Mouse (Mus musculus) spleen, postnatal 10 days (tissue): ENCODE results near the gene Rab8a.
"Not testable (repeated sequence)": the region's sequence is repeated elsewhere in the genome, so short reads cannot be mapped to it uniquely, and the experiment has no call there.

ENCODE experiments used
- DNase-seq, 2 experiments: peaks; one replicate each; pipeline ENCODE4 v3.0.0; 2021 to 2022; ENCODE audit warnings: low spot score in 2 of 2

The Rab8a gene

DNA sequence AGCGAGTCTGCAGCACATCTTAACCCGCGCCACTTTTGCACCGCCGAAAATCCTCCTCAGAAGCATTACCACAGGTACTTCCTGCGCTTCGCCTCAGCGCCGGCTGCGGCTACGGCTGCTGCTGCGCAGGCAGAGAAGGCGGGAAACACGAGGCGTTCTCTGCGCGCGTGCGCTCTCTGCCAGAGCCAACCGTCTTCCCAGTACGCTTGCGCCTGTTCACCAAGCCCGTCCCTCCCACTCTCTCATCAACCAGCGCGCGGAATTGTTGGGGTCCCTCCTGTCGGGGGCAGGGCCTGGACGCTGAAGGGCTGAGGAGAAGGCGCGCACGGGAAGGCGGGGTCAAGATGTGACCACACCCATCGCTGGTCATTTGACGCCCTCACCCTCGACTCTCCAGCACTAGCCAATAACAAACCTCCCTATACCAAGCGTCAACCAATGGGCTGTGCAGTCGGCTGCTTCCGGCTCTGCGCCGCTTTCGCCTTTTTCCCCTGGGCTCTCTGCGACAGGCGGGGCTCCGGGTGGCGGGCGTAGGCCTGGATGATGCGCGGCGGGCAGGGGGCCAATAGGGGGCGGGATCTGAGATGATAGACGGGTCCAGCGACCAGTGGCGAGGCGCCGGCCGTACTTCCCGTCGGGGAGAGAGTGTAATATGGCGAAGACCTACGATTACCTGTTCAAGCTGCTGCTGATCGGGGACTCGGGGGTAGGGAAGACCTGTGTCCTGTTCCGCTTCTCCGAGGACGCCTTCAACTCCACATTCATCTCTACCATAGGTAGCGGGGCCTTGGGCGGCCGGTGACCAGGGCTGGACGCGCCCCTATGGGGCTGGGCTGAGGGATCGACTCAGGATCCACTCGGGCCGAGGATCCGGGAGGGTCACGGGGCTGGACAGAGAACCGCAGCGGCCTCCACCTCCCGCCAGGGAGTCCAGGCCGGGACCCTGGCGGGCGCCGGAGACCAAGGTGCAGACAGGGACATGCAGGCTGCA lies at the start of gene Rab8a:
Gene Rab8a (plus strand): TSS at position 494 of the 991 bp plus-strand sequence.
- DNase-seq: peak; percentile 99 to 100

DNA sequence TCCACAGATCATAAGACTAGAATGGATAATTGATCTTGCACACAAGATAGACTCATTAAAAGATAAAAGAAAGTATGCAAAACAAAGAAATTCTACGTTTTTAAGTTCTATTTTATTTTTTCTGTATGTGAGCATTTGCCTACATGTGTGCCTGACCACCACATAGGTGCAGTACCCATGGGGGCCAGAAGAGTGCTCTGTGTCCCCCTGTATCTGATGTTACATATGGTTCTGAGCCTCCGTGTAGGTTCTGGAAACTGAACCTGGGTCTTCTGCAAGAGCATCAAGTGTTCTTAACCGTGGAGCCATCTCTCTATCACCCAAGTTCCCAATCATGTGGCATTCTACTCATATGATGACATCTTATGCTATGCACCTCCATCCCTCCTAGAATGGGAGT lies 48.5 kb upstream of the Rab8a start:
- peak in 1 of 2 experiments; percentile 37 for DNase-seq

DNA sequence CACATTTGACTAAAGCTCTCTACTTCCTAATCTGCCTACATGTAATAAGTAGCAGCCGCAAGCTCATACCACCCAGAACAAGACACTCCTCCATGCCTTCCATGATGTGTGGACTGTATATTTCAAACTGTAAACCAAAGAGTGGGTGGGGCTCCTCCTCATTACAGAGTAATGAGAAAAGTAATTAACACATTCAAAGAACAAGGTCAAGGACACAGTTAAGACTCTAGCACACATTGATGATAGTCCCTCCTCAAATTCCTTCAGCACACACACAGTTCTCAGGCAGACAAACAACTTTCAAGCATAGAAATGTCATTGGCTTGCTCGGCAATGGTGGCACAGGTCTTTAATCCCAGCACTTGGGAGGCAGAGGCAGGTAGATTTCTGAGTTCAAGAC lies 45.8 kb upstream of the Rab8a start:
- DNase-seq: no peak

- DNase-seq: no peak
Measured at GRCm38 (mm10) chr8:72118616-72119015, 42.4 kb upstream of the Rab8a start.

- not testable (repeated sequence) for DNase-seq
Measured at GRCm38 (mm10) chr8:72121486-72121885, 39.5 kb upstream of the Rab8a start.

DNA sequence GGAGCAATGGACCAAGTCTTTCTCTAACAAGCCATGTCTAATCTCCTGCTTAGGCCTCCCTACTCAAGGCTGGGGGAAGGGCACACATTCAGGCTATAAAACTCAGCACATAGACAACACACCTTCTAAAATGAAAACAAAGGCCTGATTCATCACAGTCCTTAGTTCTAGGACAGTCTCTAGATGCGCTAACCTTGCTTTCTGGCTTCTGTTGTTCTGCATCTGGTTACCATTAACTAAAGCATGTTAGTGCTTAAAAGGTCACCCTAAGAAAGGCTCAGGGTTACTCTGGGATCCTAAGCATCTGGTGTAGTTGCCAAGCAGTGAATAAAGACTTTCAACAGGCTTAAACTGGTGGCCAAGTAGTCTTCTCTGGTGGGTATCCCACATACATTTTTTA lies 39.0 kb upstream of the Rab8a start:
- no peak for DNase-seq

GRCm38 (mm10) chr8:72127834-72128233 lies 33.2 kb upstream of the Rab8a start:
- DNase-seq: no peak

GRCm38 (mm10) chr8:72131251-72131650 lies 29.7 kb upstream of the Rab8a start:
- no peak for DNase-seq

GRCm38 (mm10) chr8:72131901-72132300 lies 29.1 kb upstream of the Rab8a start:
- no peak for DNase-seq

DNA sequence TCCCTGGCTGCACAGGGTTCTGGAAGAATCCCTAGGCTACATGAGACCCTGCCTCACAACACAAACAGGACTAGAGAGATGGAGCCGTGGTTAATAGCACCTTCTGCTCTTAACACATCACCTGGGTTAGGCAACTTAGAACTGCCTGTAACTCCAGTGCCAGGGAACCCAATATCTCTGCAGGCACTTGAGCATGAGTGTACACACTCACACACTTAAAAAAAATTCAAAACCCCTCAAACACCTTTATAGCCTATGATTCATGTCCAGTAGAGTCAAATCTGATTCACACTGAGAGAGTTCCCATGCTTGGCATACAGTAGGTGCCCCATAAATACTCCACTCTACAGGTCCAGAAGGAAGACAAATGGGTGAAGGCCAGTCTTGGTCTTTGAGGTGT lies 28.6 kb upstream of the Rab8a start:
- no peak for DNase-seq

DNA sequence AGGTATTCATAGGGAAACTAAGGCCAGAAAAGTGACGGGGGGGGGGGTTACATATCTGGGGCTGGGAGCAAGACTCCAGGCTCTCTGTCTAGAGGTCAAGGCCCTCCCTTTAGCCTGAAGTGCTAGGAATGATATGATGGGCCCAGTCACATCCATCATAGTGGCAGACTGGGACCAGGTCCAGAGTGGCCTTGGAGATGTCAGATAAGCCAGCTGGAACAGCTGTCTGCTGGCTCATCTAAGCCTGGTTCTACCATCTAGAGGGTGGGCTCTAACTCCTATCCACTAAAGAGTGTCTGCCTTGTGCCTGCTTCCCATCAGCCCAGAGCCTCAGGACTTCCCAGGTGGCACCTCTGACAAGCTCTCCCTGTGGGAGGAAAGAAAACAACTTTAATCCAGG lies 28.1 kb upstream of the Rab8a start:
- no peak for DNase-seq

DNA sequence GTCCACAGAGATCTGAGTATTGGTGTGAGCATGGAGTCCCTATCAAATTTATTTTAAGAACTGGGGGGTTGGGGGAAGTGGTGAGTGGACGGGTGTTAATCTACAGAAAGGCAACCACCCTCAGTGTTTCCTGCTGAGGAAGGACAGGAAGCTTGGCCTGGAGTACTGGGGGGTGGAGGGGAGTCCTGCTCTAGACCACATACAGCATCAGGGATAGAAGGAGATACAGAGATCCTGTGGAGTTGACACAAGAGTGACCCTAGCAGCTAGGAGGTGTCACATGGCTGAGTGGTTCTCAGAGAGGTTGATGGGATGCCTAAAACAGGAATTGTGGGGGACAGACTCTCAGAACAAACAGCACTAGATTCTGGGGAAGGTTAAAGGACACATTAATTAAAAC lies 27.5 kb upstream of the Rab8a start:
- no peak for DNase-seq

DNA sequence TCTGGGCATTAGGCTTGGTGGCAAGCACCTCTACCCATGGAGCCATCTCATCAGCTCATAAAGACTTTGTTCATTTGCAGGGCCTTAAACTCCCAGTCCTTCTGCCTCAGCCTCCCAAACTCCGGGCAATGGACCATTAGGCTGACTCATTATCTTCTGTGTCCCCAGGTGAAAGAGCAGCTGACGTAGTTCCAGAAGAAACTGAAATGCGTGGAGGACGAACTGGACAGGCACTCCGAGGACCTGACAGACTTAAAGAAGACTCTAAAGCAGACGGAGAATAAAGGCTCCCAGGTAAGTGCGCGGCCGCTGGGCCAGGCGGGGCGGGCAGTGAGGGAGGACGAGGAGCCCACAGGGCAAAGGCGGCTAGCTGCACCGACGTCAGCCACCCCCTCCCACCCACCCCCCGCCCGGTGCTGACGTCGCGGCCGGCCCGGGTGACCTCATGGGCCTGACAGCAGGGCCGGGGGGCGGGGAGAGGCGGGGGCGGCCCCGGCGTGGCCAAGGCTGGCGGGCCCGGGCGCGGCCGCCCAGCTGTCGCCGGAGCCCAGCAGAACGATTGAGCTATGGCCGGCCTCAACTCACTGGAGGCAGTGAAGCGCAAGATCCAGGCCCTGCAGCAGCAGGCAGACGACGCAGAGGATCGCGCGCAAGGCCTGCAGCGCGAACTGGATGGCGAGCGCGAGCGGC lies 26.1 kb upstream of the Rab8a start, which contains the start of gene Tpm4:
Gene Tpm4 (plus strand): TSS at position 220 of the 690 bp plus-strand sequence.
- peak; percentile 37 to 65 for DNase-seq

DNA sequence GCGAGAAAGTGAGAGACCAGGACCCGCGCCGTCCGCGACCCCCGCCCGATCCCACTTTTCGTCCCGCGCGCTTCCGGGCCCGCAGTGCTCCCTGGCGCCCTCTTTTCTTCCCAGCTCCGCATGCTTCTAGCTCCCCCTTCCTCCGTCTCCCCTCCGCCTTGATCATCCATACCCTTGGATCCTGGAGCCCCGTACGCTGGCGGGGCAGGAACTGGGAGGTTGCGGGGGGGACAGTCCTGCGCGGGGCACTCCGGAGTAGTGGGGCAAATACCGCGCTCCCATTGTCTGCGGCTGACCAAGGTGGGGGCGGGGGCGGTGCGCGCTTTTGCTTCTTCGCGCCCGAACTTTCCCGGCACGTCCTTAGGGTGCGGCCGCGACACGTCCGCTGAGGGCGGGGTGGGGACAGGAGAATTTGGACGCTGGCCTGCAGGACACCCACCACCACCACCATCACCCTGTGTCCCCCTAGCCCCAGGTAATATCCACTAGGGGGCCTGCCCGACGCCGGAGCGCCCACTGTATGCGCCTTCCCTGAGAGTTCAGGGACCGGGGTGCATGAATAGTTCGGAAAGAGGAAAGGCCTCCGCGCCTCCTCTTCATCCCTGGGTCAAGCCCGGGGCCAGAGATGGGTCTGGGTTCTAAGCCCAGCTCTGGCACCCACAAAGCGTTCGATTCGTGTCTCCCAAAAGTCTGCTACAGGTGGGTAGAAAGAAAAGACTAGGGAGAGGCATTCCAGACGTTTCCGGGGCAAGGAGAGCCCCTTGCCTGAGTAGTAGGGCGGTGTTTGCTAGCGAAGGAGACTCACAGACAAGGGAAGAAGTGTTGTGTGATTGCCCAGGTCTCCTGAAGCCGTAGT lies 25.3 kb upstream of the Rab8a start:
- DNase-seq: peak; percentile 28 to 59

DNA sequence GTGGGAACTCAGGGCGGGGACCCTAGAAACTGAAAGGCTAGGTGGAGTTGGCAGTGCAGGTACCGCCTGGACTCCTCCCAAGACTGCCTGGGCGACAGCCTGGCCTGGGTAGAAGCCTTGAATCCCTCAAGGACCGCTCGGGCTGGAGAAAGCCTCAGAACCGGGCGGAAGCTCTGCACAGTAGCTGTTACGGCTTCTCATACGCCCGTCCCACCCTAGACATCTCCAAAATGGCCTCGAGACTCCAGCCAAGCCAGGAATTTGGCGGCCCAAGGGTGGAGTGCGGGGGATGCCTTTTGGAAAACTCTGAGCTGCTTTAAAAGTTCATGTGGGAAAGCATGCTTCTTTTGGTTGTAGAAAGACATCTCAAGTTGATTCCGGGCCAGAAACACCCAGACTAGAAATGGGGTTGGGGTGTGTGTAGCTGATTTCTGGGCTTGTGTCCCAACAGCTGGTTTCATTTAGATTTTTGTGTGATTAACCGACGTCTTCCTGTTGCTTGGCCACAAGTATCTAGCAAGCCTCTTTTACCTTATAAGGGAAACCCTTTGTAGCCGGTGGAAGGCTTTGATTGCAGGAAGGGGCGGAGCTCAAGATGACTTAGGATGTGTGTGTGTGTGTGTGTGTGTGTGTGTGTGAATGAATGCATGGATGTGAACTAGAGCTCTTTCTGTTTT lies 24.6 kb upstream of the Rab8a start:
- DNase-seq: peak; percentile 24 to 72

GRCm38 (mm10) chr8:72137431-72137830 lies 23.6 kb upstream of the Rab8a start:
- DNase-seq: no peak

- no peak for DNase-seq
Measured at GRCm38 (mm10) chr8:72138456-72138855, 22.5 kb upstream of the Rab8a start.

- DNase-seq: no peak
Measured at GRCm38 (mm10) chr8:72143256-72143824, 17.7 kb upstream of the Rab8a start.

DNA sequence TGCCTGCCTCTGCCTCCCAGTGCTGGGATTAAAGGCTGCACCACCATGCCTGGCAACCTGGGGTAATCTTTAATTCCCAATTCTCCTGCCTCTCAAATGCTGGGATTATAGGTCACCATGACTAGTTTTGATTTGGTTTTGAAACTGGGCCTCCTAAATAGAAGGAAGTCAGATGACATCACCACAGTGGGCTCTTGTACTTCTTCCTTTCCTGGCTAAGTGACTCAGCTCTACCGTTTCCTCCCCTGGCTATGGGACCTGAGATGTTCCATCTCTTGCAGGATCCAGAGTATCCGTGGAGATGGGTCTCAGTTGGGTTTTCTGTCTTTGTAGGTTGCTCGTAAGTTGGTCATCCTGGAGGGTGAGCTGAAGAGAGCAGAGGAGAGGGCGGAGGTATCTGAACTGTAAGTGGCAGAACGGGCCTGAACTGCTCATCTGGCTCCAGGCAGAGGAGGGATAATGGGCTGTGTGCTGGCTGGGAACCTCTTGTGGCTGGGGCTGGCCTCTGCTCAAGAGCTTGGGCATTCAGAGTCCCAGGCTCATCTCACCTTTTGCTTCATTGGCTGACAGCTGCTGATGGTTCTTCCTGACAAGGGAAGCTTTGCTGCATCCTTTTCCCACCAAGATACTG lies 16.5 kb upstream of the Rab8a start:
- DNase-seq: no peak

- no peak for DNase-seq
Measured at GRCm38 (mm10) chr8:72145511-72145910, 15.5 kb upstream of the Rab8a start.
